Mouse (Mus musculus): ENCODE data around the gene Hoxa3. TPM values are rescaled to one million over a fixed set of nuclear protein-coding genes. Genes with fewer than 3 reads are reported as not detected.

Hoxa3 gene
- polyA plus RNA-seq, 1 experiment from 2014 or later = 0.66 TPM

DNA sequence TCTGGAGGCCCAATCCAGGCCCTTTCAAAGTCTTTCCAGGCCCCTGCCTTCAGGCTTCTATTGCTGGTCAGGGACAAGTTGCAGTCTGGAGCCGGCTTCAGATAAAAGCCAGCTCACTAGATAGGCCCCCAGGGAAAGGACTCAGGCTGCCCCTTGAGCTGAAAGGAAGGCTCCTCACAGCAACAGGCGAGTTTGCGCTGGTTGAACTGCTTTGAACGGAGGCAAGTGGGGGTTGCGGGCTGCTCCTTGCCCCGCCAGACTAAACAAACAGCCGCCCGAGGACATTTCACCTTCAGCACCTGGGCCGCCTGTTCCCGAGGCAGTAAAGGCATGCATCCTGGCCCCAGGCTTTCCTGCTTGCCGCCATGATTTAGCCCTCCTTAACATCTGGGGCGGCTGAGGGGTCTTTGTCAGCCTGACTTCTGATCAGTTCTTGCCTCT is 30.6 kb upstream of the Hoxa3 start:
- 0% methylated on average over 12 of the region's 12 CpGs for WGBS
- Histone ChIP-seq H3K27ac (replicated peaks) (no peak overlapping the region), H3K9me3 (no peaks in the 10 kb centered on the region), H3K36me3 (replicated peaks) (no peaks in the 10 kb centered on the region), H3K4me1 (peaks cover 15% of the 10 kb centered on the region), H3K4me3 (no peak overlapping the region), H3K27me3 (replicated peaks; ENCODE audit: low read depth, poor library complexity, severe bottlenecking) (peaks cover 100% of the 10 kb centered on the region)
- DNase-seq (ENCODE audit: low spot score) = peak; percentile 54

DNA sequence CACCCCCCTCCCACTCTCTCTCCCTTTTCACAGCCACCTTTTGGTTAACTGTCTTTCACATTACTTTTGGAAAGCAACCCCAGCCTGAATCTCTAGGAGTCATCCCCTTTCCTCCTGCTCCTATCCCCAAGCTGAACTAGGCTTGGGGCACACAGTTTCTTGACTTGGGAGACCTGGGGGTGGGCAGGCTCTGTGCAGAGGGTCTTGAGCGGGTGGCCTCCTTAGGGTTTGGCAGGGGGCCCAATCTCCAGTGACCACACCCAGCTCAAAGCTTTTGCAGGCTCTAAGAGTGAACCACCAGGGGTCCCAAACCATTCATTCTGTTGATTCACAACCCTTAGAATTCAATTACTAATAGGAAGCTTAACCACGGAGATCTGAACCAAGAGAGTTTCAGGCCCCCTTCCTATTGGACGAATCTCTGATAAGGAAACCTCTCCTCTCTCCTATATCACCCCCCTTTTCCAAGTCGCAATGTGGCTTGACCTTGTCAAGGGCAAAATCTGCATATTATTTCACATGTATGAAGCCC is 29.7 kb upstream of the Hoxa3 start:
- peaks cover 100% of the 10 kb centered on the region for H3K27me3 ChIP-seq (replicated peaks; ENCODE audit: low read depth, poor library complexity, severe bottlenecking)
- DNase-seq (ENCODE audit: low spot score) = peak; percentile 27
- WGBS = 3% methylated on average over 4 of the region's 4 CpGs
- no peak overlapping the region for H3K27ac ChIP-seq (replicated peaks)
- H3K36me3 ChIP-seq (replicated peaks) = no peaks in the 10 kb centered on the region
- H3K9me3 ChIP-seq = no peaks in the 10 kb centered on the region
- no peak overlapping the region for H3K4me3 ChIP-seq
- H3K4me1 ChIP-seq = peaks cover 15% of the 10 kb centered on the region

DNA sequence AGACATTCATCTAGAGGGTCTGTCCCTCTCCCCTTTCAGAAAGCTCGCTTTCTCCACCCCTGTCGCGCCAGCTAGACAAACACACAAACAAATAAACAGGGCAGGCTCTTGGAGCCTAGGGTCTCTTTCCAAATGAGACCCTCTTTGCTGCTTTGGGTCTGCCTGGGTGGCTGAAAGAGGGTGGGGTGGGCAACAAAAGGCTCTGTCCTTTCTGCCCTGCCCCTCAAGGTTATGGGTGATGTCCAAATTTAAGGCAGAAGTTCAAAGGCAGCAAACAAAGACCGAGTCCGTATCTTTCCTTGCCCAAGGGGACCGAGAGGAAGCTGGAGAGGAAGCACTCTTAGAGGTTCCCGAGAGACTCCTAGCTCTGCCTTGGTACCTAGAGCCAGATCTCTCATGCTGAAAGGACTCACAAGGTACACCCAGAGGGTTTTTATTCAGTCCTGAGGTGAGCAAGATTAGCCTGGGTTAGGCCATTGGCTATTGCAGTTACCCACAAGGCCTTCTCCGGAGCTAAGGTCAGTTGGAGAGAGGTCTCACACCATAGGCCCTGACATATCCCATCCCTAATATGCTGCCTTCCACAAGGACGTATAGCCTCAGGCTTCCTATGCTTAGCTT is 28.0 kb upstream of the Hoxa3 start:
- no peak overlapping the region for H3K4me3 ChIP-seq
- H3K27me3 ChIP-seq (replicated peaks; ENCODE audit: low read depth, poor library complexity, severe bottlenecking) = peaks cover 100% of the 10 kb centered on the region
- H3K9me3 ChIP-seq = no peaks in the 10 kb centered on the region
- peaks cover 11% of the 10 kb centered on the region; the same call in 1 of the 2 replicates for H3K4me1 ChIP-seq
- H3K36me3 ChIP-seq (replicated peaks) = no peaks in the 10 kb centered on the region
- WGBS = 4% methylated on average over 9 of the region's 9 CpGs
- peak; percentile 34 for DNase-seq (ENCODE audit: low spot score)
- no peak overlapping the region for H3K27ac ChIP-seq (replicated peaks)

DNA sequence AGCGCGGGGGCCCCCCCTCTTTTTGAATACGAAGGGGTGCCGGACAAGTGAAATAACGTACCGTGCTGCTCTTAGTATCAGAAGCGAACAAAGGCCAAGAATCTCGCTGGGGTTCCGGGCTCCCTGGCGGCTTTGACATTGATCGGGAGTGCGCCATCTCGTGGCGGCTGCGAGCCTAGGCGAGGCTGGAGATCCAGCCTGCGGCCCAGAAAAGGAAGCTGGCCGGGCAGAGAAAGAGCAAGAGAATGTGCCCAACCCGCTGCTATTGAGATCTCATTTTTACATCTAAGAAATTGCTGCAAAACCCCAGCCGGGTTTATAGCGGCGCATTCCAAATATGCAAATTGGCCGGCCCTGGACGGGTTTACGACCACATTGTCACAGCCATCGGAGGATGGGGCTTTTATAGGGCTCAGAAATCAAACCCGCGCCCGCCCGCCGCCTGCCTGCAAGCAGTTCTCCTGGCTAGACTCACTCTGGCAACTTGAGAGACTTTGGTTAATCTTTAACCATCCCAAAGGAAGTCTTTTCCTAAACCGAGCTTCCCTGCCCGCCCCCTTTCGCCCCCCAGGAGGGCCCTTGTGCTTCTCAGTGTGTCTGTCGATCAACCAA is 27.4 kb upstream of the Hoxa3 start, which contains the start of gene Hoxa10:
Hoxa10 (minus strand) TSS at position 466 of the 612 bp plus-strand sequence.
- H3K4me3 ChIP-seq = peak within 1 kb of the TSS; percentile 27; the same call in 1 of the 2 replicates
- no peaks in the 10 kb centered on the region for H3K9me3 ChIP-seq
- under 1% methylated on average over 35 of the region's 35 CpGs for WGBS
- H3K36me3 ChIP-seq (replicated peaks) = no peaks in the 10 kb centered on the region
- peaks cover 100% of the 10 kb centered on the region for H3K27me3 ChIP-seq (replicated peaks; ENCODE audit: low read depth, poor library complexity, severe bottlenecking)
- H3K27ac ChIP-seq (replicated peaks) = no peak within 1 kb of the TSS
- peak; percentile 90 for DNase-seq (ENCODE audit: low spot score)
- H3K4me1 ChIP-seq = peaks cover 11% of the 10 kb centered on the region; the same call in 1 of the 2 replicates

GRCm38 (mm10) chr6:52239625-52240388 is 26.7 kb upstream of the Hoxa3 start:
- H3K27me3 ChIP-seq (replicated peaks; ENCODE audit: low read depth, poor library complexity, severe bottlenecking) = peaks cover 100% of the 10 kb centered on the region
- no peaks in the 10 kb centered on the region for H3K9me3 ChIP-seq
- H3K27ac ChIP-seq (replicated peaks) = no peak overlapping the region
- no peaks in the 10 kb centered on the region for H3K36me3 ChIP-seq (replicated peaks)
- WGBS = 2% methylated on average over 30 of the region's 30 CpGs
- H3K4me1 ChIP-seq = peaks cover 5% of the 10 kb centered on the region; the same call in 1 of the 2 replicates
- peak overlapping the region; percentile 27; the same call in 1 of the 2 replicates for H3K4me3 ChIP-seq
- no peak for DNase-seq (ENCODE audit: low spot score)

GRCm38 (mm10) chr6:52238976-52239375 is 25.8 kb upstream of the Hoxa3 start:
- Histone ChIP-seq H3K27ac (replicated peaks) (no peak overlapping the region), H3K36me3 (replicated peaks) (no peaks in the 10 kb centered on the region), H3K4me1 (peaks cover 11% of the 10 kb centered on the region; the same call in 1 of the 2 replicates), H3K27me3 (replicated peaks; ENCODE audit: low read depth, poor library complexity, severe bottlenecking) (peaks cover 100% of the 10 kb centered on the region), H3K4me3 (no peak overlapping the region), H3K9me3 (no peaks in the 10 kb centered on the region)
- WGBS = 1% methylated on average over 7 of the region's 7 CpGs
- peak; percentile 54 for DNase-seq (ENCODE audit: low spot score)

GRCm38 (mm10) chr6:52238155-52238545 is 25.0 kb upstream of the Hoxa3 start:
- peaks cover 100% of the 10 kb centered on the region for H3K27me3 ChIP-seq (replicated peaks; ENCODE audit: low read depth, poor library complexity, severe bottlenecking)
- no peaks in the 10 kb centered on the region for H3K9me3 ChIP-seq
- 1% methylated on average over 7 of the region's 7 CpGs for WGBS
- no peaks in the 10 kb centered on the region for H3K36me3 ChIP-seq (replicated peaks)
- H3K27ac ChIP-seq (replicated peaks) = no peak overlapping the region
- no peak overlapping the region for H3K4me3 ChIP-seq
- DNase-seq (ENCODE audit: low spot score) = peak; percentile 36
- H3K4me1 ChIP-seq = peaks cover 6% of the 10 kb centered on the region; the same call in 1 of the 2 replicates

- H3K4me3 ChIP-seq = no peak overlapping the region
- 7% methylated on average over 10 of the region's 10 CpGs for whole genome bisulfite sequencing
- no peaks in the 10 kb centered on the region for H3K9me3 ChIP-seq
- peak; percentile 40 for DNase-seq (ENCODE audit: low spot score)
- peaks cover 100% of the 10 kb centered on the region for H3K27me3 ChIP-seq (replicated peaks; ENCODE audit: low read depth, poor library complexity, severe bottlenecking)
- H3K4me1 ChIP-seq = peaks cover 6% of the 10 kb centered on the region; the same call in 1 of the 2 replicates
- H3K36me3 ChIP-seq (replicated peaks) = no peaks in the 10 kb centered on the region
- H3K27ac ChIP-seq (replicated peaks) = no peak overlapping the region
Observed at GRCm38 (mm10) chr6:52237346-52238154, 24.4 kb upstream of the Hoxa3 start.

GRCm38 (mm10) chr6:52236806-52237205 is 23.7 kb upstream of the Hoxa3 start:
- Histone ChIP-seq H3K4me1 (peaks cover 6% of the 10 kb centered on the region; the same call in 1 of the 2 replicates), H3K9me3 (no peaks in the 10 kb centered on the region), H3K27me3 (replicated peaks; ENCODE audit: low read depth, poor library complexity, severe bottlenecking) (peaks cover 100% of the 10 kb centered on the region), H3K4me3 (no peak overlapping the region), H3K27ac (replicated peaks) (no peak overlapping the region), H3K36me3 (replicated peaks) (no peaks in the 10 kb centered on the region)
- peak; percentile 29 for DNase-seq (ENCODE audit: low spot score)
- 7% methylated on average over 3 of the region's 3 CpGs for WGBS

DNA sequence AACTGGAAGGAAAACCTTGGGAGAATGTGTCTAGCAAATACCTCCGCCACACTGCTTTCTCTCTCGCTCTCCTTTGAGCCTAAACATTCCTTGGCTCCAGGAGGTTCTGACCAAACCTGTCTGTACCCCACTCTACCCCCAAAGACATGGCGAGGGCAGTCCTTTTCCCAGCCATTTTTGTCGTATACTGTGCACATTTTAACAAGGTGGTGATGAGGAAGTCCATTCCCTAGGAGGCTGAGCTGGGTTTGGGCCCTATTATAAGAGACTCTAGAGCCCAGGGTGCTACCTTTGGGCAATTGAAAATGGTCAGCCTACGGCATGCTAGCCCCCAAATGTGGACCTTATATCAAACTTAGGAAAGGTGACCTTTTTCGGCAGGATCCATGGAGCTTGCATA is 22.7 kb upstream of the Hoxa3 start:
- Histone ChIP-seq H3K9me3 (no peaks in the 10 kb centered on the region), H3K27ac (replicated peaks) (no peak overlapping the region), H3K36me3 (replicated peaks) (no peaks in the 10 kb centered on the region), H3K4me1 (peaks cover 6% of the 10 kb centered on the region; the same call in 1 of the 2 replicates), H3K27me3 (replicated peaks; ENCODE audit: low read depth, poor library complexity, severe bottlenecking) (peaks cover 100% of the 10 kb centered on the region), H3K4me3 (no peak overlapping the region)
- peak; percentile 16 for DNase-seq (ENCODE audit: low spot score)
- 17% methylated on average over 6 of the region's 6 CpGs for WGBS

DNA sequence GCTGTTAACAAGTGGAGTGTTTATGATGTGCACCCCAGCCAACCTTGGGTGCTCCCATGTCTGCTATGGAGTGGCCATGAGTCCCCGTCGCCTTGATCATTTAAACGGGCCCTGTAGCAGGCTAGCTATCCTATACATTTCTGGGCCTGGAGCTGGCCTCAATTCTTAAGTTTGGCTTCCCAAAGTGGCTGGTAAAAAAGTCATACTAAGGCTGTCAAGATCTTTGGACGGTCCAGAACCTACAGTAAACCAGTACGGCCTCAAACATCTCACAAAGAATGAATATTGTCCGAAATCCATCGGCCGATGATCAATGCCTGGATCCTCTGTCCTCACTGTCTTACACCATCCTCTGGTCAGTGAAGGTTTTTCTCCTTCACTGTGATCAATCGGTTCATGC is 22.1 kb upstream of the Hoxa3 start:
- Histone ChIP-seq H3K9me3 (no peaks in the 10 kb centered on the region), H3K27ac (replicated peaks) (no peak overlapping the region), H3K27me3 (replicated peaks; ENCODE audit: low read depth, poor library complexity, severe bottlenecking) (peaks cover 100% of the 10 kb centered on the region), H3K36me3 (replicated peaks) (no peaks in the 10 kb centered on the region), H3K4me1 (peaks cover 9% of the 10 kb centered on the region; the same call in 1 of the 2 replicates), H3K4me3 (no peak overlapping the region)
- 29% methylated on average over 9 of the region's 9 CpGs for WGBS
- DNase-seq (ENCODE audit: low spot score) = peak; percentile 35

Measured in embryonic facial prominence, embryonic 10.5 days (tissue).